Mouse (Mus musculus): ENCODE measurements around the gene Fes.

Gene Fes

GRCm38 (mm10) chr7:80387633-80388543 lies at the start of gene Fes:
Fes (minus strand) TSS chr7:80387946.
- DNase-seq (ENCODE audit: low spot score): peak; percentile 62

GRCm38 (mm10) chr7:80436571-80436970 lies 48.8 kb upstream of the Fes start:
- no peak for DNase-seq (ENCODE audit: low spot score)

- no peak for DNase-seq (ENCODE audit: low spot score)
Measured at GRCm38 (mm10) chr7:80435594-80435993, 47.8 kb upstream of the Fes start.

GRCm38 (mm10) chr7:80429661-80430060 lies 41.9 kb upstream of the Fes start:
- DNase-seq (ENCODE audit: low spot score): no peak

- no peak for DNase-seq (ENCODE audit: low spot score)
Measured at GRCm38 (mm10) chr7:80427730-80428129, 40.0 kb upstream of the Fes start.

- peak; percentile 38 for DNase-seq (ENCODE audit: low spot score)
Measured at GRCm38 (mm10) chr7:80426363-80426762, 38.6 kb upstream of the Fes start.

- no peak for DNase-seq (ENCODE audit: low spot score)
Measured at GRCm38 (mm10) chr7:80424722-80425121, 37.0 kb upstream of the Fes start.

GRCm38 (mm10) chr7:80422759-80423480 lies 35.2 kb upstream of the Fes start:
- DNase-seq (ENCODE audit: low spot score): peak; percentile 53

- no peak for DNase-seq (ENCODE audit: low spot score)
Measured at GRCm38 (mm10) chr7:80421576-80421975, 33.8 kb upstream of the Fes start.

- no peak for DNase-seq (ENCODE audit: low spot score)
Measured at GRCm38 (mm10) chr7:80420586-80420985, 32.8 kb upstream of the Fes start.

GRCm38 (mm10) chr7:80419278-80419677 lies 31.5 kb upstream of the Fes start:
- peak; percentile 46 for DNase-seq (ENCODE audit: low spot score)

- DNase-seq (ENCODE audit: low spot score): no peak
Measured at GRCm38 (mm10) chr7:80418036-80418435, 30.3 kb upstream of the Fes start.

GRCm38 (mm10) chr7:80417601-80418000 lies 29.9 kb upstream of the Fes start:
- no peak for DNase-seq (ENCODE audit: low spot score)

- DNase-seq (ENCODE audit: low spot score): no peak
Measured at GRCm38 (mm10) chr7:80416969-80417368, 29.2 kb upstream of the Fes start.

- DNase-seq (ENCODE audit: low spot score): no peak
Measured at GRCm38 (mm10) chr7:80414303-80414855, 26.6 kb upstream of the Fes start.

GRCm38 (mm10) chr7:80413512-80414302 lies 26.0 kb upstream of the Fes start:
- no peak for DNase-seq (ENCODE audit: low spot score)

- DNase-seq (ENCODE audit: low spot score): no peak
Measured at GRCm38 (mm10) chr7:80412781-80413180, 25.0 kb upstream of the Fes start.

- no peak for DNase-seq (ENCODE audit: low spot score)
Measured at GRCm38 (mm10) chr7:80412279-80412678, 24.5 kb upstream of the Fes start.

- DNase-seq (ENCODE audit: low spot score): no peak
Measured at GRCm38 (mm10) chr7:80410380-80410779, 22.6 kb upstream of the Fes start.

GRCm38 (mm10) chr7:80407712-80408111 lies 20.0 kb upstream of the Fes start:
- DNase-seq (ENCODE audit: low spot score): peak; percentile 46

- DNase-seq (ENCODE audit: low spot score): no peak
Measured at GRCm38 (mm10) chr7:80406186-80406585, 18.4 kb upstream of the Fes start.

- DNase-seq (ENCODE audit: low spot score): no peak
Measured at GRCm38 (mm10) chr7:80405188-80405695, 17.5 kb upstream of the Fes start, which contains the start of gene Furin. Furin (minus strand) TSS chr7:80405436.
